Mouse (Mus musculus) megakaryocyte, embryonic 14.5 days (primary cell): ENCODE measurements around the gene Unc13a.

ENCODE experiments used
- FLI1 ChIP-seq: IDR thresholded peaks from 2 replicates; pipeline ENCODE4 v1.6.1; 2012; ENCODE audit warnings: low read length, inconsistent platforms, mixed read lengths
- GATA1 ChIP-seq: IDR thresholded peaks from 3 replicates; pipeline ENCODE4 v1.6.1; 2012; ENCODE audit warnings: mixed read lengths, low read length, inconsistent platforms, borderline replicate concordance

DNA sequence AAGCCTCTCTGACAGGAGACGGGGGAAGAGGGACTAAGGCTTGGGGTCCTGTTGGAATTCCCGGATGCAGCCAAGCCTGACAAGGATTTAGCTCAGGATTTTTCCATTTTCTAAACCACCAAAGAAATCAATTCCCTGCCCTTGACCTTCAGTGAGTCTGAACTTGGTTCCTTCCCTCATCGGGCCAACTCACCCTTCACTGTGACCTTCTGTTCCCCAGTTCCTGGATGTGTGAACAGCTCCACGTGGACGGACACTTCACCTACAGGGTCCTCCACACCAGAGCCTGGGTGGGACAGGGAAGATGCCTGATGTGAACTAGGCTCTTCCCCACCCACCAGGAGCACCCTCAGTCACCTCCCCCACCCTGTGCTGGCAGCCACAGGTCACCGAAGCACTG is 40.8 kb downstream of the Unc13a start:
- TF ChIP-seq GATA1 = no peak
- no peak for TF ChIP-seq FLI1
